Mouse (Mus musculus): ENCODE measurements around the gene Sez6l. TPM values are rescaled to one million over a fixed set of nuclear protein-coding genes. Genes with fewer than 3 reads are reported as not detected.

The Sez6l gene
- total and polyA plus RNA-seq, 3 experiments: 0.11 TPM; not detected in 2

GRCm38 (mm10) chr5:112448747-112449440 is 128.1 kb downstream of the Sez6l start, which contains the start of gene Gm6588:
Gene Gm6588 (plus strand): TSS chr5:112449426.
- TF ChIP-seq TAL1 (conservative IDR thresholded peaks at IDR 0.05; ENCODE audit: low read depth, low read length) (no peak), POLR2AphosphoS5 (IDR thresholded peaks at IDR 0.05; ENCODE audit: insufficient replicate concordance, low read depth, low read length) (no peak), GATA2 (IDR thresholded peaks at IDR 0.05; ENCODE audit: borderline replicate concordance, low read depth, low read length) (no peak), CTCF (IDR thresholded peaks at IDR 0.05; ENCODE audit: low read depth, low read length) (no peak), GATA1 (IDR thresholded peaks at IDR 0.05; ENCODE audit: borderline replicate concordance, low read length) (no peak)
- Histone ChIP-seq H3K27me3 (ENCODE audit: insufficient read depth, low read length) (no peaks in the 10 kb centered on the region), H3K4me1 (ENCODE audit: insufficient read depth, low read depth, low read length) (no peaks in the 10 kb centered on the region)

GRCm38 (mm10) chr5:112438535-112438934 is 138.4 kb downstream of the Sez6l start:
- Histone ChIP-seq H3K9me3 (replicated peaks) (peaks cover 23% of the 10 kb centered on the region), H3K27me3 (ENCODE audit: insufficient read depth, low read length) (no peaks in the 10 kb centered on the region), H3K4me1 (ENCODE audit: insufficient read depth, low read depth, low read length) (no peaks in the 10 kb centered on the region; the same call in 1 of the 2 replicates), H3K4me3 (ENCODE audit: low read depth, low read length) (no peak overlapping the region), H3K36me3 (replicated peaks) (no peaks in the 10 kb centered on the region)
- ATAC-seq (ENCODE audit: extremely low read depth, insufficient number of reproducible peaks, low FRiP score, poor library complexity, severe bottlenecking) (no peak), DNase-seq (ENCODE audit: low spot score) (no peak)
- TF ChIP-seq CTCF (IDR thresholded peaks at IDR 0.05; ENCODE audit: low read depth, low read length) (no peak), GATA1 (IDR thresholded peaks at IDR 0.05; ENCODE audit: borderline replicate concordance, low read length) (no peak), POLR2AphosphoS5 (IDR thresholded peaks at IDR 0.05; ENCODE audit: insufficient replicate concordance, low read depth, low read length) (no peak), TAL1 (conservative IDR thresholded peaks at IDR 0.05; ENCODE audit: low read depth, low read length) (no peak), GATA2 (IDR thresholded peaks at IDR 0.05; ENCODE audit: borderline replicate concordance, low read depth, low read length) (no peak)

More at GRCm38 (mm10) chr5:112448747-112449440, 128.1 kb downstream of the Sez6l start, which contains the start of gene Gm6588:
- Histone ChIP-seq H3K36me3 (replicated peaks) (no peaks in the 10 kb centered on the region), H3K4me3 (ENCODE audit: low read depth, low read length) (no peak within 1 kb of the TSS), H3K9me3 (replicated peaks) (peaks cover 53% of the 10 kb centered on the region)
- no peak for ATAC-seq (ENCODE audit: extremely low read depth, insufficient number of reproducible peaks, low FRiP score, poor library complexity, severe bottlenecking)
- no peak for DNase-seq (ENCODE audit: low spot score)

GRCm38 (mm10) chr5:112433004-112433403 is 144.0 kb downstream of the Sez6l start:
- Histone ChIP-seq H3K36me3 (replicated peaks) (no peaks in the 10 kb centered on the region), H3K4me3 (ENCODE audit: low read depth, low read length) (no peak overlapping the region), H3K9me3 (replicated peaks) (no peaks in the 10 kb centered on the region), H3K27me3 (ENCODE audit: insufficient read depth, low read length) (peaks cover 3% of the 10 kb centered on the region; the same call in 1 of the 2 replicates), H3K4me1 (ENCODE audit: insufficient read depth, low read depth, low read length) (no peaks in the 10 kb centered on the region; the same call in 1 of the 2 replicates)
- DNase-seq (ENCODE audit: low spot score) (peak; percentile 60), ATAC-seq (ENCODE audit: extremely low read depth, insufficient number of reproducible peaks, low FRiP score, poor library complexity, severe bottlenecking) (no peak)
- TF ChIP-seq POLR2AphosphoS5 (IDR thresholded peaks at IDR 0.05; ENCODE audit: insufficient replicate concordance, low read depth, low read length) (no peak), CTCF (IDR thresholded peaks at IDR 0.05; ENCODE audit: low read depth, low read length) (peak; percentile 82), GATA2 (IDR thresholded peaks at IDR 0.05; ENCODE audit: borderline replicate concordance, low read depth, low read length) (no peak)

GRCm38 (mm10) chr5:112432033-112432432 is 145.0 kb downstream of the Sez6l start:
- H3K4me3 ChIP-seq (ENCODE audit: low read depth, low read length): no peak overlapping the region
- TF ChIP-seq POLR2AphosphoS5 (IDR thresholded peaks at IDR 0.05; ENCODE audit: insufficient replicate concordance, low read depth, low read length) (no peak), GATA1 (IDR thresholded peaks at IDR 0.05; ENCODE audit: borderline replicate concordance, low read length) (no peak), GATA2 (IDR thresholded peaks at IDR 0.05; ENCODE audit: borderline replicate concordance, low read depth, low read length) (no peak), TAL1 (conservative IDR thresholded peaks at IDR 0.05; ENCODE audit: low read depth, low read length) (no peak), CTCF (IDR thresholded peaks at IDR 0.05; ENCODE audit: low read depth, low read length) (no peak)
- DNase-seq (ENCODE audit: low spot score) (no peak), ATAC-seq (ENCODE audit: extremely low read depth, insufficient number of reproducible peaks, low FRiP score, poor library complexity, severe bottlenecking) (no peak)
- no peaks in the 10 kb centered on the region for H3K36me3 ChIP-seq (replicated peaks)
- H3K4me1 ChIP-seq (ENCODE audit: insufficient read depth, low read depth, low read length): no peaks in the 10 kb centered on the region; the same call in 1 of the 2 replicates
- H3K9me3 ChIP-seq (replicated peaks): no peaks in the 10 kb centered on the region
- peaks cover 3% of the 10 kb centered on the region; the same call in 1 of the 2 replicates for H3K27me3 ChIP-seq (ENCODE audit: insufficient read depth, low read length)

GRCm38 (mm10) chr5:112431120-112431775 is 145.7 kb downstream of the Sez6l start:
- TF ChIP-seq GATA1 (IDR thresholded peaks at IDR 0.05; ENCODE audit: borderline replicate concordance, low read length) (no peak), GATA2 (IDR thresholded peaks at IDR 0.05; ENCODE audit: borderline replicate concordance, low read depth, low read length) (no peak), TAL1 (conservative IDR thresholded peaks at IDR 0.05; ENCODE audit: low read depth, low read length) (no peak), CTCF (IDR thresholded peaks at IDR 0.05; ENCODE audit: low read depth, low read length) (no peak), POLR2AphosphoS5 (IDR thresholded peaks at IDR 0.05; ENCODE audit: insufficient replicate concordance, low read depth, low read length) (no peak)
- H3K36me3 ChIP-seq (replicated peaks): no peaks in the 10 kb centered on the region
- no peak overlapping the region for H3K4me3 ChIP-seq (ENCODE audit: low read depth, low read length)
- no peaks in the 10 kb centered on the region for H3K9me3 ChIP-seq (replicated peaks)
- ATAC-seq (ENCODE audit: extremely low read depth, insufficient number of reproducible peaks, low FRiP score, poor library complexity, severe bottlenecking) (no peak), DNase-seq (ENCODE audit: low spot score) (no peak)
- peaks cover 3% of the 10 kb centered on the region; the same call in 1 of the 2 replicates for H3K4me1 ChIP-seq (ENCODE audit: insufficient read depth, low read depth, low read length)
- peaks cover 3% of the 10 kb centered on the region; the same call in 1 of the 2 replicates for H3K27me3 ChIP-seq (ENCODE audit: insufficient read depth, low read length)

- Histone ChIP-seq H3K9me3 (replicated peaks) (no peaks in the 10 kb centered on the region), H3K27me3 (ENCODE audit: insufficient read depth, low read length) (peaks cover 21% of the 10 kb centered on the region), H3K4me1 (ENCODE audit: insufficient read depth, low read depth, low read length) (peaks cover 3% of the 10 kb centered on the region; the same call in 1 of the 2 replicates), H3K36me3 (replicated peaks) (no peaks in the 10 kb centered on the region), H3K4me3 (ENCODE audit: low read depth, low read length) (no peak overlapping the region)
- TF ChIP-seq GATA1 (IDR thresholded peaks at IDR 0.05; ENCODE audit: borderline replicate concordance, low read length) (no peak), POLR2AphosphoS5 (IDR thresholded peaks at IDR 0.05; ENCODE audit: insufficient replicate concordance, low read depth, low read length) (no peak), CTCF (IDR thresholded peaks at IDR 0.05; ENCODE audit: low read depth, low read length) (no peak), TAL1 (conservative IDR thresholded peaks at IDR 0.05; ENCODE audit: low read depth, low read length) (no peak), GATA2 (IDR thresholded peaks at IDR 0.05; ENCODE audit: borderline replicate concordance, low read depth, low read length) (no peak)
- ATAC-seq (ENCODE audit: extremely low read depth, insufficient number of reproducible peaks, low FRiP score, poor library complexity, severe bottlenecking) (no peak), DNase-seq (ENCODE audit: low spot score) (no peak)
Measured at GRCm38 (mm10) chr5:112428944-112429343, 148.0 kb downstream of the Sez6l start.
